Mouse (Mus musculus) liver, embryonic 11.5 days (tissue): ENCODE data around the gene Rnf135. TPM values are rescaled to one million over a fixed set of nuclear protein-coding genes. Genes with fewer than 3 reads are reported as not detected.

Source experiments
- ATAC-seq: fragments of 200-750 bp; cut with Nextera tagmentation; replicated peaks from 2 replicates; pipeline ENCODE4 v1.8.0; 2017; ENCODE audit warnings: moderate number of reproducible peaks, mild to moderate bottlenecking, moderate TSS enrichment, moderate library complexity; ENCODE audit not compliant: low FRiP score
- DNase-seq: peaks from one replicate; pipeline ENCODE4 v3.0.0-alpha.2; 2017; ENCODE audit warnings: low spot score
- H3K27ac ChIP-seq: fragments of 300-500 bp; sonication (generic); 2 replicates; pipeline ENCODE4 v1.5.1; 2014; ENCODE audit warnings: mild to moderate bottlenecking, low read depth, low read length, control low read depth
- H3K27me3 ChIP-seq: fragments of 300-500 bp; sonication (generic); replicated peaks from 2 replicates; pipeline ENCODE4 v1.6.1; 2014; ENCODE audit warnings: low read length, mixed read lengths; ENCODE audit not compliant: control insufficient read depth, insufficient read depth
- H3K36me3 ChIP-seq: fragments of 300-500 bp; sonication (generic); 2 replicates; pipeline ENCODE4 v1.6.1; 2014; ENCODE audit warnings: mild to moderate bottlenecking, low read length, moderate library complexity, mixed read lengths; ENCODE audit not compliant: control insufficient read depth, insufficient read depth
- H3K4me1 ChIP-seq: fragments of 300-500 bp; sonication (generic); replicated peaks from 2 replicates; pipeline ENCODE4 v1.6.1; 2014; ENCODE audit warnings: low read length, mixed read lengths; ENCODE audit not compliant: control insufficient read depth, insufficient read depth
- H3K4me2 ChIP-seq: fragments of 300-500 bp; sonication (generic); 2 replicates; pipeline ENCODE4 v1.6.1; 2014; ENCODE audit warnings: mild to moderate bottlenecking, control low read depth, moderate library complexity
- H3K4me3 ChIP-seq: fragments of 300-500 bp; sonication (generic); 2 replicates; pipeline ENCODE4 v1.5.1; 2014; ENCODE audit warnings: low read depth, low read length, control low read depth
- H3K9ac ChIP-seq: fragments of 300-500 bp; sonication (generic); 2 replicates; pipeline ENCODE4 v1.6.1; 2014; ENCODE audit warnings: low read depth, low read length, control low read depth
- H3K9me3 ChIP-seq: fragments of 300-500 bp; sonication (generic); 2 replicates; pipeline ENCODE4 v1.6.1; 2016; ENCODE audit warnings: low read length, inconsistent platforms, mixed read lengths; ENCODE audit not compliant: control insufficient read depth
- WGBS: fragments of 180-500 bp; shearing (Covaris S2); extraction: QIAGEN DNeasy Blood & Tissue Kit; methylation state at CpG from one replicate; pipeline ENCODE4 v1.1.7; 2014; 5-methylcytosine and 5-hydroxymethylcytosine counted together
- polyA plus RNA-seq: library from polyadenylated mRNA; unstranded; fragments of >200 nt; fragmentation: Nextera tagmentation; extraction: Ambion mirVana; gene quantifications from 2 replicates; pipeline ENCODE4 v1.2.1, GENCODE M21; 2014

Rnf135 gene
- polyA plus RNA-seq, 1 experiment from 2014 or later: 5.9 TPM

DNA sequence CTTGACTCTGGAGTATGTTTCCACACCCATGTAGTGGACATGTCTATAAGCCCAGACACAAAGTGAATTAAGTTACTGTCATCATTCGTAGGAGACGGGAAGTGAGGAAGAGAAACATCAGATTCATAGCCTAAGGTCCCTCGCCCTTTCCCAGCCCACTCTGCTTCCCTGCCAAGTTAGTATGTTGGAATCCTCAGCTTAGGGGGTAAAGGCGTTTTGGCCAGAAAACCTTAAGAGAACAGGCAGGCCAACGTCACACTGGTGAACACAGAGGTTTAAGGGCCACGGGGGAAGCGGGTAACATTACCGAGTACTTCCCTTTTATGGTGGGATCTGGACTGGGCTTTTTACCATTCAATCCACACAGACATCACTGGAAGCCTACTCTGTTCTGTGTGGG is 28.1 kb upstream of the Rnf135 start:
- H3K4me2 ChIP-seq: no peak overlapping the region
- peaks cover 6% of the 10 kb centered on the region; the same call in 1 of the 2 replicates for H3K4me1 ChIP-seq
- no peaks in the 10 kb centered on the region for H3K9me3 ChIP-seq
- H3K4me3 ChIP-seq: no peak overlapping the region
- 74% methylated on average over 8 of the region's 8 CpGs for WGBS
- no peak overlapping the region for H3K27ac ChIP-seq
- H3K27me3 ChIP-seq: peaks cover 23% of the 10 kb centered on the region
- H3K36me3 ChIP-seq: no peaks in the 10 kb centered on the region
- H3K9ac ChIP-seq: no peak overlapping the region
- DNase-seq (no peak), ATAC-seq (no peak)

DNA sequence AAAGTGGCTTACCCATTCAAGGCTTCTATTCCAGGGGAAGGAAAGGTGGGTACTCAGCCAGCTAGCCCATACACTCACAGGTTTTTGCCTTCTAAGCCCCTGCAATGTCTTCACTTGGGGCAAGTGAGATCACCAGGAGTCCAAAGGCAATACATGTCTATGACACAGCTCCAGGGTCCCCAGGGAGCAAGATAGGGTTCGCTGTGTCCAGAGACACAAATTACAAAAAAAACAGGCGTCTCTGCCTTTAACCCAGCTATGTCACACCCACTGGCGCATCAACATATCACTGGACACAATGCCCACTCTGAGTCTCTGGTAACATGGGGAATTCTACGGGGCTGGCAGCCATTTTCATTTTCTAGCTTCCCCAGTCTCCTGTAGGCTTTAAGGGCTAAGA is 27.7 kb upstream of the Rnf135 start:
- H3K4me1 ChIP-seq: peaks cover 6% of the 10 kb centered on the region; the same call in 1 of the 2 replicates
- ATAC-seq (no peak), DNase-seq (no peak)
- 78% methylated on average over 4 of the region's 4 CpGs for WGBS
- no peak overlapping the region for H3K27ac ChIP-seq
- H3K9me3 ChIP-seq: no peaks in the 10 kb centered on the region
- H3K4me3 ChIP-seq: no peak overlapping the region
- no peaks in the 10 kb centered on the region for H3K36me3 ChIP-seq
- no peak overlapping the region for H3K9ac ChIP-seq
- H3K4me2 ChIP-seq: no peak overlapping the region
- peaks cover 23% of the 10 kb centered on the region for H3K27me3 ChIP-seq

DNA sequence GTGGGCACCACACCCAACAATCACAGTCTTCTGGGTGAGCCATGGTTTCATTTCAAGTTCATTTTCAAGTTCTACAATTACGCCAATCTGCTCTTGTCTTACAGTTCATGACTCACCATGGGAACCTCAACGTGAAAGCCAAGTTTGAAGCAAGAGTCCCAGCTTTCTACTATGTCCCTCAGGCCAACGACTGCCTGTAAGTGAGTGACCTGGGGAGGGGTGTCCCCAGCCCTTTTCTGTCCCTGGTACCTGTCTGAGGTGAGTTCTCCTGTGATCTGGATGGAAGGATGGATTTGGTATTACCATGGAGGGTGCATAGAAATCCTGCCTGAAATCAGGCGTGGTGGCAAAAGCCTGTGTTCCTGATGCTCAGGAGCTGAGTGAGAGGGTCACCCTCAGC is 26.8 kb upstream of the Rnf135 start:
- ATAC-seq (no peak), DNase-seq (no peak)
- H3K36me3 ChIP-seq: no peaks in the 10 kb centered on the region
- H3K27ac ChIP-seq: no peak overlapping the region
- H3K27me3 ChIP-seq: peaks cover 23% of the 10 kb centered on the region
- H3K4me2 ChIP-seq: no peak overlapping the region
- no peaks in the 10 kb centered on the region for H3K9me3 ChIP-seq
- peaks cover 6% of the 10 kb centered on the region; the same call in 1 of the 2 replicates for H3K4me1 ChIP-seq
- no peak overlapping the region for H3K4me3 ChIP-seq
- H3K9ac ChIP-seq: no peak overlapping the region
- WGBS: 80% methylated on average over 4 of the region's 4 CpGs

DNA sequence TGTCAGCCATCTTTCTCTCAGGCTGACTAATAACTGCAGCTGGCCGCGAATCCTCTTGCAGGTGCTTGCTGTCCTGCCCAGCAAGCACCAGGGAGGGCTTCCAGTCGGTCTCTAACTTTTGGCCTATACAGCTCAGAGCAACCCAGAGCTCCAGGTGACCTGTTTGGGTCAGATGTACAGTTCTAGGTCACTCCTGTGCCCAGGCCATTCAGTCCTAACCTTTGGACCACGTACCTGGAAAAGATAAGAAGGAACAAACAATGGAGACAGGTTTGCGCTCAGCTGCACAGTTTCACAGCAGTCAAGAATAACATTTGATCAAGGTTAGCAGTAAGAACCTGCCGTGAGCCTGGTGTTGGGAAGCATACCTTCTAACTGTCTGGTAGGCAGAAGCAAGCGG is 24.6 kb upstream of the Rnf135 start:
- DNase-seq (no peak), ATAC-seq (no peak)
- H3K9me3 ChIP-seq: no peaks in the 10 kb centered on the region
- H3K4me1 ChIP-seq: no peaks in the 10 kb centered on the region; the same call in 1 of the 2 replicates
- WGBS: 74% methylated on average over 7 of the region's 7 CpGs
- no peak overlapping the region for H3K4me3 ChIP-seq
- H3K36me3 ChIP-seq: no peaks in the 10 kb centered on the region
- H3K9ac ChIP-seq: no peak overlapping the region
- no peak overlapping the region for H3K27ac ChIP-seq
- no peak overlapping the region for H3K4me2 ChIP-seq
- peaks cover 14% of the 10 kb centered on the region for H3K27me3 ChIP-seq

DNA sequence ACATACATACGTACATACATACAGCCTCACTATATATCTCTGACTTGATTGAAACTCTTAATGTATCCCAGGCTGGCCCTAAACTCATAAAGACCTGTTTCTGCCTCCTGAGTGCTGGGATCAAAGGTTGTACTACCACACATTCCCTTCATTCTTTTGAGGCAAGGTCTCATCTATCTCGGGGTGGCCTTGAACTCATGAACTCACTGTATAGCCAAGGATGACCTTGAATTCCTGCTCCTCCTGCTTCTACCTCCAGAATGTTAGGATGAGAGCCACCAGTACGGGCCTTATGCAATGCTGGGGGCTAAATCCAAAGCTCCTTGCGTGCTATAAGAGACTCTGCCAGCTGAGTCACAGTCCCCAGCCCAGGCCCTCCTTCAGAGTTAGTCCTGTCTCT is 22.6 kb upstream of the Rnf135 start:
- Histone ChIP-seq H3K27me3 (no peaks in the 10 kb centered on the region), H3K4me1 (no peaks in the 10 kb centered on the region), H3K9ac (no peak overlapping the region), H3K36me3 (no peaks in the 10 kb centered on the region), H3K4me2 (no peak overlapping the region), H3K27ac (no peak overlapping the region), H3K4me3 (no peak overlapping the region), H3K9me3 (no peaks in the 10 kb centered on the region)
- ATAC-seq (no peak), DNase-seq (no peak)
- WGBS: 77% methylated on average over 4 of the region's 4 CpGs

DNA sequence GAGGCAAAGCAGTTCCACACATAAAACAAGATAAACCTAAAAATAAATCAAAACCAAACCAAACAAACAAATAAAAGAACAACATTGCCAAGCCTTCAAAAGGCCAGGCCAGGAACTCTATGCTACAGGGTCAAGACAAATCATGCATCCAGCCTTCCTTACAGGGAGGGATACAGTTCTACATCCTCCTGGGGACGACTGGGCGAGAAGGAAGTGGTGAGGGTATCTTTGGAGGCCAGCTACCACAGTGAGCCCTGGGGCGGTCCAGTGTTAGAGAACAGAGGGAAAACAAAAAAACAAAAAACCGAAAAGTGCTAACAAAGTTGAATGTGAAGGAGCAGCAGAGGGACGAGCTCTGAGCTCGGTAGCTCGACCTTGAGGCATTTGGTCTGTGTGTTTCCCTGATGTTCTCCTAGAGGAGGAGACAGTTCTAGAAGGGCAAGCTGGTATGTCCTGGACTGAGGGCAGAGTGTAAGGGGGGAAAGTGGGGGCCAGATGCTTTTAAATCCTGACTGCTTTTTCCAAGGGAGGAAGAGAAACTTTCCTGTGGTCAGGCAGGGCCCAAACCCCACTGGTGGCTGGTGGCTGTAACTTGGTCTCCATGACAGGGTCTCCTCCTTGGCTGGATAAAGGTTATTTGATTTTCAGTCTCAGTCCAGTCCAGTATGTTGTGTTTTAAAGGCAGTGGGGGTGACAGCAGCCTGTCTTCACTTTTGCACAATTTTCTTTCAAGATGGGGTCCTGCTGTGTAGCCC is 20.1 kb upstream of the Rnf135 start:
- DNase-seq (no peak), ATAC-seq (no peak)
- Histone ChIP-seq H3K9me3 (no peaks in the 10 kb centered on the region), H3K9ac (no peak overlapping the region), H3K4me3 (no peak overlapping the region), H3K27me3 (no peaks in the 10 kb centered on the region), H3K4me1 (no peaks in the 10 kb centered on the region), H3K27ac (no peak overlapping the region), H3K36me3 (no peaks in the 10 kb centered on the region), H3K4me2 (no peak overlapping the region)
- WGBS: 44% methylated on average over 7 of the region's 7 CpGs

DNA sequence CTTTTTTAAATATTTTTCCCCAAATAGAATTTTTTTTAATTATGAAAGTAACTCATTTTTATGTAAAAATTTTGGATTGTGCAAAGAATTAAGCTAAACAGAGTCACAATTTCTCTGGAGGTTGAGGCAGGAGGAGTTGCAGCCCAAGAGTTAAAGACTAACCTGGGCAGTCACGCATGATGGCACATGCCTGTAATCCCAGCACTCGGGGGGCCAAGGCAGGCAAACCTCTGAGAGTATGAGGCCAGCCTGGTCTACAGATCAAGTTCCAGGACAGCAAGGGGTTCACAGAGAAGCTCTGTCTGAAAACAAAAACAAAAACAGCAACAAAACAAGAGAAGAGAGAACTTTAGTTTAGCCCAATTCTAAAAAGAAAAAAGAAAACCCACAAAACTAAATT is 19.4 kb upstream of the Rnf135 start:
- H3K4me2 ChIP-seq: no peak overlapping the region
- no peaks in the 10 kb centered on the region for H3K36me3 ChIP-seq
- H3K27me3 ChIP-seq: no peaks in the 10 kb centered on the region
- no peaks in the 10 kb centered on the region for H3K9me3 ChIP-seq
- no peak overlapping the region for H3K4me3 ChIP-seq
- ATAC-seq (no peak), DNase-seq (no peak)
- no peak overlapping the region for H3K27ac ChIP-seq
- no peak overlapping the region for H3K9ac ChIP-seq
- WGBS: 73% methylated on average over 2 of the region's 2 CpGs
- no peaks in the 10 kb centered on the region for H3K4me1 ChIP-seq

DNA sequence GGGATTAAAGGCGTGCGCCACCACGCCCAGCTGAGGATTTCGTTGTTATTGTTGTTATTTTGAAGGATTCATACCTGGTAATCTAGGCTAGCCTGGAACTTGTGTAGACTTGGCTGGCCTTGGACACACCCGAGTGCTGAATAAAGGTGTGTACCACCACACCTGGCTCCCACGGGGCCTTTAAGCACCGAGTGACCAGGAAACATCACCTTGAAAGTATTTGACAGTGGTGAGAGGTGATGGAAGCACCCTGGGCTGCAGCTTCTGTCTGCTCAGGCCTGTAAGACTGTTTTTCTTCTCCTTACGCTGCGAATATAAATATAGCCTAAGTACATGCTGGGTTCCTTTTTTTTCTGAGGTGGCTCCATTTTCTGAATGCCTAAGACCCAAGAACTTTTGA is 15.5 kb upstream of the Rnf135 start:
- DNase-seq: no peak

DNA sequence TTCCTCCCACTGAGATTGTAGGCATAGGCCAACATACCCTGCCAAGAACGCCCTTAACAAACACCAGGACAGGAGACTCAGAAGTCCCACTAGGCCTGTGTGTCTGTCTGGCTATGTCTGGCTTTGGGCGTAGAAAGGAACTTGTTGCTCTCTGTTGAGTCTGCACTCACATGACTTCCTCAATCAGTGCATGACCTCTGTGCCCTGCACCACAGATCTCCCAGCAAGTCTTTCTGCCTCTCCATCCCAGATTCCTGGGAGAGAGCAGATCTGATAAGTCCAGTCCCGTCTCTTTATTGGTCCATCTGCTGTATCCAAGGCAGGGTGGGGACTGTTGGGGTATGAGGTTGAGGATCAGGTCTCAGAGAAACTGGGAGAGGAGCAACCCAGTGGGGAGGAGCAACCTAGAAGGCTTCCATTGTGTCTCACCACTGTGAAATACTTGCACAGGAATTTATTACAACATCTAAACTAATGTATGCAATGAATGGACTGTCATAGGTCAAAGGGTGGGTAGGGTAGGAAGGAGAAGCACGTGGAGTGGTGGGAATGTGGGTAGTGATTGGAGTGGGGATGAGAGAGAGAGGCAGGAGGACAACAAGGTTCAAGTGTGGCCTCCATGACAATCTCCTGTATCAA is 14.9 kb upstream of the Rnf135 start:
- no peak for ATAC-seq
- Histone ChIP-seq H3K4me3 (no peak overlapping the region), H3K4me1 (no peaks in the 10 kb centered on the region; the same call in 1 of the 2 replicates), H3K36me3 (no peaks in the 10 kb centered on the region), H3K9me3 (no peaks in the 10 kb centered on the region), H3K27ac (no peak overlapping the region), H3K4me2 (no peak overlapping the region), H3K9ac (no peak overlapping the region), H3K27me3 (no peaks in the 10 kb centered on the region)
- DNase-seq: no peak
- 71% methylated on average over 4 of the region's 4 CpGs for WGBS

More for the DNA sequence above, 15.5 kb upstream of the Rnf135 start:
- no peaks in the 10 kb centered on the region for H3K9me3 ChIP-seq
- no peaks in the 10 kb centered on the region; the same call in 1 of the 2 replicates for H3K4me1 ChIP-seq
- H3K27ac ChIP-seq: no peak overlapping the region
- H3K36me3 ChIP-seq: no peaks in the 10 kb centered on the region
- H3K9ac ChIP-seq: no peak overlapping the region
- no peak overlapping the region for H3K4me3 ChIP-seq
- no peaks in the 10 kb centered on the region for H3K27me3 ChIP-seq
- ATAC-seq: no peak
- H3K4me2 ChIP-seq: no peak overlapping the region
- 87% methylated on average over 9 of the region's 9 CpGs for WGBS
